21 mouse cellular contexts compared by ENCODE assay signal in genomic region chr12:103059321-103060053, GRCm38 (mm10).
DNase-seq lines count a peak whose midpoint lies in the region; ATAC-seq lines count a peak whose summit lies in the region.
"Had no signal": no experiment of that assay in that cellular context is flagged by ENCODE, and none has a peak within 500 bp of the region (broad histone marks: within the 10 kb centered on the region; RNA-seq: fewer than 3 reads in every experiment).

No protein-coding gene starts in this region.

- no peaks in the 10 kb centered on the region for H3K9me3 ChIP-seq in kidney, embryonic 16.5 days (ENCODE audit: low read length)
- no peaks in the 10 kb centered on the region for H3K9me3 ChIP-seq in lung, embryonic 15.5 days
- H3K9me3 ChIP-seq in midbrain, embryonic 15.5 days: no peaks in the 10 kb centered on the region
- H3K9me3 ChIP-seq: heart, embryonic 12.5 days; limb, embryonic 10.5 days had no signal

- DNase-seq in kidney, adult 9 months: no peak
- DNase-seq in lung, postnatal 14 days: no peak
- DNase-seq in ZHBTc4 (ENCODE audit: low read depth, low spot score): peak; percentile 38
- DNase-seq in adrenal gland, postnatal 25 days: no peak
- no peak for DNase-seq in adrenal gland, postnatal 10 days
- DNase-seq: adrenal gland, postnatal 14 days; B cell, adult 2 months; cerebellum, adult 9-10 months; gastrocnemius, postnatal 14 days; heart, adult 18-20 months; heart, postnatal 10 days; kidney, adult 11 months; liver; thymus, postnatal 14 days had no signal

- 72% methylated on average over 21 of the region's 21 CpGs for WGBS in kidney, embryonic 16.5 days
- 67% methylated on average over 21 of the region's 21 CpGs for WGBS in lung, embryonic 15.5 days
- 80% methylated on average over 21 of the region's 21 CpGs for WGBS in midbrain, embryonic 15.5 days

- H3K4me2 ChIP-seq in kidney, embryonic 16.5 days (replicated peaks; ENCODE audit: low read depth, low read length): no peak overlapping the region; the same call in 1 of the 2 replicates
- 0 out of 2 replicates have a peak overlapping the region, but pooled peaks have one; percentile 11 for H3K4me2 ChIP-seq in lung, embryonic 15.5 days
- no peak overlapping the region for H3K4me2 ChIP-seq in midbrain, embryonic 15.5 days
- H3K4me2 ChIP-seq: heart, embryonic 12.5 days had no signal

- H3K36me3 ChIP-seq in kidney, embryonic 16.5 days (ENCODE audit: insufficient read depth, low read length): no peaks in the 10 kb centered on the region
- H3K36me3 ChIP-seq in lung, embryonic 15.5 days: no peaks in the 10 kb centered on the region
- peaks cover 9% of the 10 kb centered on the region; the same call in 1 of the 2 replicates for H3K36me3 ChIP-seq in midbrain, embryonic 15.5 days (replicated peaks)
- H3K36me3 ChIP-seq: heart, embryonic 12.5 days; limb, embryonic 10.5 days had no signal

- H3K4me1 ChIP-seq in kidney, embryonic 16.5 days (ENCODE audit: insufficient read depth, low read length): no peaks in the 10 kb centered on the region
- no peaks in the 10 kb centered on the region for H3K4me1 ChIP-seq in lung, embryonic 15.5 days
- H3K4me1 ChIP-seq in midbrain, embryonic 15.5 days: no peaks in the 10 kb centered on the region

- H3K4me3 ChIP-seq in kidney, embryonic 16.5 days (ENCODE audit: low read length): peak overlapping the region; percentile 10
- peak overlapping the region; percentile 15; the same call in 1 of the 2 replicates for H3K4me3 ChIP-seq in lung, embryonic 15.5 days
- no peak overlapping the region for H3K4me3 ChIP-seq in midbrain, embryonic 15.5 days
- H3K4me3 ChIP-seq: heart, embryonic 12.5 days; limb, embryonic 10.5 days had no signal

- no peak overlapping the region for H3K9ac ChIP-seq in kidney, embryonic 16.5 days (replicated peaks; ENCODE audit: low read length)
- H3K9ac ChIP-seq in lung, embryonic 15.5 days: no peak overlapping the region
- no peak overlapping the region for H3K9ac ChIP-seq in midbrain, embryonic 15.5 days
- H3K9ac ChIP-seq: heart, embryonic 12.5 days had no signal

- H3K27me3 ChIP-seq in kidney, embryonic 16.5 days (ENCODE audit: insufficient read depth, low read length): no peaks in the 10 kb centered on the region
- no peaks in the 10 kb centered on the region for H3K27me3 ChIP-seq in lung, embryonic 15.5 days
- H3K27me3 ChIP-seq in midbrain, embryonic 15.5 days (replicated peaks): no peaks in the 10 kb centered on the region
- H3K27me3 ChIP-seq: heart, embryonic 12.5 days had no signal

- H3K27ac ChIP-seq in kidney, embryonic 16.5 days (ENCODE audit: low read length): no peak overlapping the region
- no peak overlapping the region for H3K27ac ChIP-seq in lung, embryonic 15.5 days
- no peak overlapping the region for H3K27ac ChIP-seq in midbrain, embryonic 15.5 days
- H3K27ac ChIP-seq: hindbrain, postnatal 0 days; limb, embryonic 10.5 days had no signal

- ATAC-seq in kidney, embryonic 16.5 days (ENCODE audit: low FRiP score, low TSS enrichment): peak; percentile 65; the same call in 1 of the 2 replicates
- ATAC-seq in lung, embryonic 15.5 days (ENCODE audit: borderline replicate concordance, extremely low read depth, low FRiP score, low TSS enrichment): no peak
- peak; percentile 59; the same call in 1 of the 2 replicates for ATAC-seq in midbrain, embryonic 15.5 days (replicated peaks)
- ATAC-seq: forebrain, embryonic 14.5 days; hindbrain, postnatal 0 days had no signal
